Mouse (Mus musculus) liver, embryonic 15.5 days (tissue): ENCODE results near the gene Prph2. TPM values are rescaled to one million over a fixed set of nuclear protein-coding genes. Genes with fewer than 3 reads are reported as not detected.

Experiments used
- ATAC-seq: fragments of 200-750 bp; cut with Nextera tagmentation; 2 replicates; pipeline ENCODE4 v1.8.0; 2017; ENCODE audit warnings: moderate number of reproducible peaks, mild to moderate bottlenecking, moderate library complexity; ENCODE audit not compliant: insufficient read depth
- H3K27ac ChIP-seq: fragments of 300-500 bp; sonication (generic); replicated peaks from 2 replicates; pipeline ENCODE4 v1.5.1; 2015; ENCODE audit warnings: mild to moderate bottlenecking, inconsistent platforms
- H3K27me3 ChIP-seq: fragments of 300-500 bp; sonication (generic); 2 replicates; pipeline ENCODE4 v1.6.1; 2015; ENCODE audit warnings: mild to moderate bottlenecking, inconsistent platforms
- H3K36me3 ChIP-seq: fragments of 300-500 bp; sonication (generic); replicated peaks from 2 replicates; pipeline ENCODE4 v1.6.1; 2015; ENCODE audit warnings: moderate library complexity, mild to moderate bottlenecking, inconsistent platforms
- H3K4me1 ChIP-seq: fragments of 300-500 bp; sonication (generic); replicated peaks from 2 replicates; pipeline ENCODE4 v1.6.1; 2015; ENCODE audit warnings: inconsistent platforms
- H3K4me2 ChIP-seq: fragments of 300-500 bp; sonication (generic); 2 replicates; pipeline ENCODE4 v1.6.1; 2015; ENCODE audit warnings: moderate library complexity, mild to moderate bottlenecking, inconsistent platforms
- H3K4me3 ChIP-seq: fragments of 300-500 bp; sonication (generic); replicated peaks from 2 replicates; pipeline ENCODE4 v1.5.1; 2015; ENCODE audit warnings: mild to moderate bottlenecking, inconsistent platforms
- H3K9ac ChIP-seq: fragments of 300-500 bp; sonication (generic); 2 replicates; pipeline ENCODE4 v1.6.1; 2015; ENCODE audit warnings: moderate library complexity, mild to moderate bottlenecking, inconsistent platforms
- H3K9me3 ChIP-seq: fragments of 300-500 bp; sonication (generic); replicated peaks from 2 replicates; pipeline ENCODE4 v1.6.1; 2016; ENCODE audit warnings: inconsistent platforms
- WGBS: fragments of 180-500 bp; shearing (Covaris S2); methylation state at CpG from one replicate; pipeline ENCODE4 v1.1.7; 2015; ENCODE audit warnings: mixed read lengths; ENCODE audit not compliant: insufficient replicate concordance; 5-methylcytosine and 5-hydroxymethylcytosine counted together
- polyA plus RNA-seq: library from polyadenylated mRNA; unstranded; fragments of >200 nt; fragmentation: Nextera tagmentation; extraction: Ambion mirVana; gene quantifications from 2 replicates; pipeline ENCODE4 v1.2.1, GENCODE M21; 2015

Gene Prph2
- polyA plus RNA-seq, 1 experiment from 2014 or later: not detected

DNA sequence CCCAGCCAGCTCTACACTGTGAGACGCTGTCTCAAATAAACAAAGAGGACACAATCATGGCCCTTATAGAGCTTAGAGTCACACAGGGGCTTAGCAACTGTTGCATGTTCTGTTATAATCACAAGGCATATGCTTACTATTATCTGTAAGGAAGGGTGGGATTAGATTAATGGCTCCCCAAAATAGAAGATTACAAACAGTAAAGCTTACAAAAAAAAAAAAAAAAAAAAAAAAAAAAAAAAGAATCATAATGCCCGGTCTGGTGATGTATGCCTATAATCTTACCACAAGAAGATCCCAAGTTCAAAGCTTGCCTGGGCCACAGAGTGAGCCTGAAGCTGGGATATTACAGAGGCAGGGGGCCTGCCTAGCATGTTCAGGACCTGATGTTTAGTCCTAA is 29.9 kb upstream of the Prph2 start:
- Histone ChIP-seq H3K9ac (no peak overlapping the region), H3K27ac (0 out of 2 replicates have a peak overlapping the region, but pooled peaks have one; percentile 33), H3K9me3 (no peaks in the 10 kb centered on the region), H3K4me3 (no peak overlapping the region), H3K4me1 (peaks cover 56% of the 10 kb centered on the region), H3K36me3 (no peaks in the 10 kb centered on the region), H3K4me2 (no peak overlapping the region), H3K27me3 (no peaks in the 10 kb centered on the region)
- no peak for ATAC-seq
- 40% methylated on average over 2 of the region's 2 CpGs for WGBS

DNA sequence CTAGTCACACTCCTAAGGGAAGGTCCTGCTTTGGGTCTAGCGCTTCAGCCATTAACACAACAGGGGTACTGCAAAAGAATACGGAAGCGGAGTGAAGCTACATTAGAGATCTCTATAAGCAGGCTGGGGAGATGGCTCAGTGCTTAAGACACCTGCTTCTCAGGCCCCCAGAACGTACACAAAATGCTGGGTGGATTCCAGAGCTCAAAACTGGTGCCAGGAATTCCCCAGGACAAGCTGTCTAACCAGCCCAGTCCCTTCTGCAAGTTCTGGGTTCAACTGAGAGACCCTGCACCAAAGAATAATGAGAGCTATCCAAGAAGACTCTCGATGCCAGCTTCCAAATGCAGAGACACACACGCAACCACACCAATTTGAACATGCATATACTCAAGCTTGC is 28.5 kb upstream of the Prph2 start:
- no peaks in the 10 kb centered on the region for H3K9me3 ChIP-seq
- WGBS: 85% methylated on average over 6 of the region's 6 CpGs
- no peak overlapping the region for H3K4me3 ChIP-seq
- no peak overlapping the region for H3K27ac ChIP-seq
- no peaks in the 10 kb centered on the region for H3K27me3 ChIP-seq
- H3K36me3 ChIP-seq: no peaks in the 10 kb centered on the region
- H3K4me1 ChIP-seq: peaks cover 67% of the 10 kb centered on the region
- no peak for ATAC-seq
- no peak overlapping the region for H3K4me2 ChIP-seq
- H3K9ac ChIP-seq: no peak overlapping the region

DNA sequence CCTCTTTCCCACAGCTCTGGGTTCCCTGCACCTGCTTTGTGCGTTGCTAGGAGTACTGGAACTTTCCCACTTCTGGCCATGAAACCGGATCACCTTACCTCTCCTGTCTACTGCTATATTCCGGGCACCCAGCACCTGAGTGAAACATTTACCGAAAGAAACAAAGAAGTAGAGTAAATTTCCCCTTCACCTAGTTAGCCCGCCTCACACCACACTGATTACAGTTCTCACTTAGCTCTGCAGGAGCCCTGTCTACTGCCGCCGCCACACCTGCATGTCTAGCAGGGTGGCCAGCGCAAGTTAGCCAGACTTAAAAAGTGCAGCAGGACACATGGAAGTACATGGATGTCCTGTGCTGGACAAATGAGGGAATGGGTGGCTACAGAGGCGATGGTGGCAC is 27.2 kb upstream of the Prph2 start:
- H3K4me1 ChIP-seq: peaks cover 67% of the 10 kb centered on the region
- WGBS: 78% methylated on average over 9 of the region's 9 CpGs

DNA sequence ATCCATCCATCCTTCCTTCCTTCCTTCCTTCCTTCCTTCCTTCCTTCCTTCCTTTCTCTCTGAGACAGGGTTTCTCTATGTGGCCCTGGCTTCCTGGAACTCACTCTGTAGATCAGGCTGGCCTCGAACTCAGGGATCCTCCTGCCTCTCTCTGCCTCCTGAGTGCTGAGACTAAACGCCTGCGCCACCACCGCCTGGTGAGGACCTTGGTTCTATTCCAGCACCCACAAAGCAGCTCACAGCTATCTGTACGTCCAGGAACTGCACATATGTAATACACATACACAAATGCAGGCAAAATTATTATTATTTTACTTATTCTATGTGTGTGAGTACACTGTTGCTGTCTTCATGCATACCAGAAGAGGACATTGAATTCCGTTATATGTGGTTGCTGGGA is 25.5 kb upstream of the Prph2 start:
- Histone ChIP-seq H3K4me1 (peaks cover 80% of the 10 kb centered on the region), H3K27me3 (no peaks in the 10 kb centered on the region), H3K9me3 (no peaks in the 10 kb centered on the region), H3K36me3 (no peaks in the 10 kb centered on the region), H3K4me3 (no peak overlapping the region), H3K9ac (no peak overlapping the region), H3K27ac (no peak overlapping the region), H3K4me2 (peak overlapping the region; percentile 61; the same call in 1 of the 2 replicates)
- WGBS: 61% methylated on average over 6 of the region's 6 CpGs
- ATAC-seq: no peak

More for the DNA sequence above, 27.2 kb upstream of the Prph2 start:
- ATAC-seq: no peak
- H3K9ac ChIP-seq: no peak overlapping the region
- H3K9me3 ChIP-seq: no peaks in the 10 kb centered on the region
- no peak overlapping the region for H3K4me3 ChIP-seq
- H3K27me3 ChIP-seq: no peaks in the 10 kb centered on the region
- no peak overlapping the region for H3K27ac ChIP-seq
- H3K4me2 ChIP-seq: no peak overlapping the region
- H3K36me3 ChIP-seq: no peaks in the 10 kb centered on the region

DNA sequence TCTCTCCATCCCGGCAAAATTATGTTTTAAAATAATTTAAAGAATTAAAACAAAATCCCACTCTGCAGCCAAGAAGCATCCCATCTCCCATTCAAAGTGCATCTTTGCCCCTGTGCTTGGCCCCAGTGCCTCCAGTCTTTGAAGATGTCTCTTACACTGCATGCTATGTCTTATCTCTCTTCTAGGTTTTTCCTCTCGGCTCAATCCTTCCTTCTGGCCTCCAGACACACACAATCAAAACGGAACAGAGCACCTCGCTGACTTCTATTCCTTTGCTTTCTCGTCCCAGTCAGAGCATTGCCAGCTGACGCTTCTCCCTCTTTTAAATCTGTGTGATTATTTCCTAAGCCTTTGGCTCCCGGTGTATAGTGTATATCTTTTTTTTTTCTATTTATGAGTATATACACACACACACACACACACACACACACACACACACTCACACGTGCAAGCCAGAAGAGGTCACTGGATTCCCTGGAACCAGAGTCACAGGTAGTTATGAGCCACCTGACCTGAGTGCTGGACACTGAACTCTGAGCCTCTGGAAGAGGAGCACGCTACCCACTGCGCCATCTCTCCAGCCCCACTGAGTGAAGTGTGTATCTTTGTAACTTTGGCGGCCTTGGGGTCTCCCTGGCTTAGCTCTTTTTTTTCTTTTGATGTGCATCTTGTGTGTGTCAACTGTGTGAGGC is 24.9 kb upstream of the Prph2 start:
- H3K27ac ChIP-seq: peak overlapping the region; percentile 56
- ATAC-seq: peak; percentile 20; the same call in 1 of the 2 replicates
- no peaks in the 10 kb centered on the region for H3K27me3 ChIP-seq
- 32% methylated on average over 11 of the region's 11 CpGs for WGBS
- H3K4me3 ChIP-seq: peak overlapping the region; percentile 28
- H3K4me1 ChIP-seq: peaks cover 79% of the 10 kb centered on the region
- no peaks in the 10 kb centered on the region for H3K9me3 ChIP-seq
- H3K36me3 ChIP-seq: no peaks in the 10 kb centered on the region
- H3K4me2 ChIP-seq: peak overlapping the region; percentile 61
- peak overlapping the region; percentile 43; the same call in 1 of the 2 replicates for H3K9ac ChIP-seq

DNA sequence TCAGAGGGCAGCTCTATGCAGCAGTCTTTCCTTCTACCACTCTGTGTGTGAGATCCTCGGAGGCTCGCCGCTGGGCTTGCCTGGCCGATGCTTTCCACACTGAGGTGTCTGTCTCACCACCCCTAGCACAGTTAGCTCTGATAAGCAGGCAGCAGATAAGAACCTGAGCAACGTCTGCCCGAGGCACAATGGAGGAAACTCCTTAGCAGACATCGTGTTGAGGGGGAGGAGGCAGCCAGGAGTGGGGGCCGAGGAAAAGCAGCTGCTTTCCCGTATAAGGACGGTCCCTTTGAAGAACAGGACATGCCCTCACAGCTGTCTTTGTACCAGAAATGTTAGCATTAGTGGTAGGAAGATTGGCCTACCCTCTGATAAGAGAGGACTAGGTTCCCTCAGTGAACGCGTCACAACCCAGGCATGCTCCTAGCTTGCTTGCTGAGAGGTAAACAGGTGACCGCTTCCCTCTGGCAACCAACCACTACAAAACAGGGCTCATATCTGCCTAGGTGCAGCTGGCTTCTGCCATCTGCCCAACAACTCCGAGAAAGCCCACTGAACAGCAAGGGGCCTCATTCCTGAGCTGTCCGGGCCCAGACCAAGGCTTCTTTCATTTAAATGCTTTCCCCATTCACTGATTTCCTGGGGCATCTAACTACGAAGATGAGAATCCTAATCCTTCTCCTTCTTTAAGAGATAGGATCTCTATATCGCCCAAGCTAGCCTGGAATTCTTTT is 24.2 kb upstream of the Prph2 start:
- Histone ChIP-seq H3K27ac (peak overlapping the region; percentile 56), H3K4me2 (peak overlapping the region; percentile 61), H3K9me3 (no peaks in the 10 kb centered on the region), H3K36me3 (no peaks in the 10 kb centered on the region), H3K9ac (peak overlapping the region; percentile 43), H3K4me1 (peaks cover 81% of the 10 kb centered on the region), H3K4me3 (peak overlapping the region; percentile 28), H3K27me3 (no peaks in the 10 kb centered on the region)
- ATAC-seq: 0 out of 2 replicates have a peak, but pooled peaks have one; percentile 14
- WGBS: 16% methylated on average over 17 of the region's 17 CpGs

DNA sequence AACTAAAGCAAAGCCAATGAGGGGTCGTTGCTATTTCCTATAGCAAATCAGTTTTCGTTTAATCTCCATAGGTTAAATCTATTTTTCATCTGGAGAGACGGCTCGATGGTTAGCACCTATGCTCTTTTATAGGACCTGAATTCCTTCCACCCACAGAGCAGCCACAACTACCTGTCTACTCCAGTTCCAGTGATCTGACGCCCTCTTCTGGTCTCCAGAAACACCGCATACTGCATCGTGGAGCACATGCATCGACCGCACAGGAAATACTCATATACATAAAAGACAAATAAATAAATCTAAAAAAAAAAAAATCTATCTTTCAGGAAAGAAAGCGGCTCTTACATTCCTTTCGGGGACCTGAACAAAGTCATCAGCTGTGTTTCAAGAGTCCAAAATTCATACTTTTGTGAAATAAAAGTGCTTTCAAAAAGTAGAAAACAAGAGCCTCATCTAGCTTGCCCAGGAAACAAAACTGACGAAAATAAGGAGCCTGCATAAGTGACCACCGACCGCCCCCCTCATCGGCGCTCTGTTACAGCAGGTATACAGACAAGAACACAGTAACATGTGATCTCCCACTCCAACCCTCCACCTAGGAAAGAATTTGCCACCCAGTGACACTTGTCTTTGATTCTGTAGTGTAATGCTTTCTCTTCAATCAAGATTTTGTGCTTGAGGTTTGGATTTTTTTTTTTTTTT is 21.6 kb upstream of the Prph2 start:
- Histone ChIP-seq H3K4me2 (peak overlapping the region; percentile 99), H3K9me3 (no peaks in the 10 kb centered on the region), H3K27me3 (no peaks in the 10 kb centered on the region), H3K36me3 (peaks cover 6% of the 10 kb centered on the region; the same call in 1 of the 2 replicates), H3K9ac (peak overlapping the region; percentile 74), H3K4me1 (peaks cover 86% of the 10 kb centered on the region), H3K27ac (peak overlapping the region; percentile 89), H3K4me3 (peak overlapping the region; percentile 91)
- ATAC-seq: no peak
- WGBS: 18% methylated on average over 16 of the region's 16 CpGs

DNA sequence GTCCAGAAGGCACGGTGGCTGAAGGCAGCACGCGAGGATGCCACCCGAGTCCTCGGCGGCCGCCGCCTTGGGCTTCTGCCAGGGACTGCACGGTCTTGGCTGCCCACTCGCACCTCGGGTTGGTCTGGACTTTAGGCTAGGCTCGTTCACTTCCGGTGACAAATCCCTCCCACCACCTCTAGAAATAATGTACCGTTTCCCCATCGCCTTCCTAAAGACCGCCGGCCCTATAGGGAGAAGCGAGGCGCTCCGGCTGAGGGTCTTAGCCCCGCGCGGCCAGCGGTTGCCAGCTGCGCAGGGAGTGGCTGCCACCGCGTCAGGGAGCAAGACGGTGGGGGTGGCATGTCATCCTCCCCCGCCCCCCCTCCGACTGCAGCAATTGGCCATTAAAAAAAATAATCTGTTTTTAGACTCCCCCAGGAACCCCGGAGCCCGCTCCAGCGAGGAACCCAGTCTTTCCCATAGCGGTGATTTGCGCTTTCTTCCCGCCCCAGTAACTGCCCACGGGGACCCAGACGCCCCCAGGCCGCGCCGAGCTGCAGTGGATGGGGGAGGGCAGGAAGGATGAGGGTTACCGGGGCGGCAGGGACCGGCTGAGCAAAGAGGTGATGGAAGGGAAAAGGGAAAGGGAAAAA is 20.7 kb upstream of the Prph2 start:
- H3K4me2 ChIP-seq: peak overlapping the region; percentile 99
- peak overlapping the region; percentile 89 for H3K27ac ChIP-seq
- peak; percentile 10; the same call in 1 of the 2 replicates for ATAC-seq
- H3K4me1 ChIP-seq: peaks cover 80% of the 10 kb centered on the region
- no peaks in the 10 kb centered on the region for H3K9me3 ChIP-seq
- H3K4me3 ChIP-seq: peak overlapping the region; percentile 91
- no peaks in the 10 kb centered on the region for H3K27me3 ChIP-seq
- peak overlapping the region; percentile 74 for H3K9ac ChIP-seq
- WGBS: under 1% methylated on average over 44 of the region's 44 CpGs
- peaks cover 6% of the 10 kb centered on the region; the same call in 1 of the 2 replicates for H3K36me3 ChIP-seq

DNA sequence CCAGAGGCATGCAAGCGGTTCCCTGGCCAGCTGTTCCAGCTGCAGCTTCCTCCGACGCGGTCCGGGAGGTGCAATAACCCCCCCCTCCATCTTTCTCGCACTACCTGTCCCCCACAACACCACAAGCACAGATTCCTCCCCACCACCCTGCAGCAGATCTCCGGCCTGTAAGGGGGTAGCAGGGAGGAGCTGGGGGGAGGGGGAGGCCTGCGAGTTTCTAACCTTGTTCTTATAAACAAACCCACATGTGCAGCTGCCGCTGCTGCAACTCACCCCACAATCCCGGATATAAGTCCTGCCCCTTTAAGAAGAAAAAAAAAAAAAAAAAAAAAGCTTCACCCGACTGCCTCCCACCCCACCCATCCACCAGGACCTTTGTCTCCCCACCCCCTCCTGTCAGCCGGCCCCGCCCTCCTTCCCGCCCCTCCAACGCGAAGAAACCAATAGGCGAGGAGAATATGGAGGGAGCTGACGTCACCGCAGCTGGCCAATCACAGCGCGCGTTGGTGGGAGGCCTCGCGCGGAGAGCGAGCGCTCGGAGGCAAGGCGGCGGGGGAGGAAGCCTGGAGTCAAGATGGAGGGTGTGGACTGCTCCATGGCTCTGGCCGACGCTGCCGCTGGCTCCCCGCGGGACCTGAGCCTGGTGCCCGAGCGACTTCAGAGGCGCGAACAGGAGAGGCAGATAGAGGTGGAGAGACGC is 20.0 kb upstream of the Prph2 start, which contains the start of gene Tbcc:
Tbcc (plus strand) TSS at position 569 of the 700 bp plus-strand sequence.
- H3K9me3 ChIP-seq: no peaks in the 10 kb centered on the region
- H3K36me3 ChIP-seq: peaks cover 6% of the 10 kb centered on the region; the same call in 1 of the 2 replicates
- peak within 1 kb of the TSS; percentile 99 for H3K4me2 ChIP-seq
- peak within 1 kb of the TSS; percentile 89 for H3K27ac ChIP-seq
- WGBS: under 1% methylated on average over 40 of the region's 40 CpGs
- peak within 1 kb of the TSS; percentile 91 for H3K4me3 ChIP-seq
- peak within 1 kb of the TSS; percentile 91 for H3K9ac ChIP-seq
- no peaks in the 10 kb centered on the region for H3K27me3 ChIP-seq
- ATAC-seq: peak; percentile 91
- H3K4me1 ChIP-seq: peaks cover 73% of the 10 kb centered on the region
